Mouse (Mus musculus): ENCODE measurements around the gene Acot3.
"Not testable (repeated sequence)": the region's sequence is repeated elsewhere in the genome, so short reads cannot be mapped to it uniquely, and the experiment has no call there.

Acot3 gene

GRCm38 (mm10) chr12:84042248-84042647 is 9.7 kb upstream of the Acot3 start:
- in situ Hi-C loops (cut with MboI): no loop called here

- in situ Hi-C loops (cut with MboI): no loop called here
Observed at GRCm38 (mm10) chr12:84044045-84044444, 7.9 kb upstream of the Acot3 start.

DNA sequence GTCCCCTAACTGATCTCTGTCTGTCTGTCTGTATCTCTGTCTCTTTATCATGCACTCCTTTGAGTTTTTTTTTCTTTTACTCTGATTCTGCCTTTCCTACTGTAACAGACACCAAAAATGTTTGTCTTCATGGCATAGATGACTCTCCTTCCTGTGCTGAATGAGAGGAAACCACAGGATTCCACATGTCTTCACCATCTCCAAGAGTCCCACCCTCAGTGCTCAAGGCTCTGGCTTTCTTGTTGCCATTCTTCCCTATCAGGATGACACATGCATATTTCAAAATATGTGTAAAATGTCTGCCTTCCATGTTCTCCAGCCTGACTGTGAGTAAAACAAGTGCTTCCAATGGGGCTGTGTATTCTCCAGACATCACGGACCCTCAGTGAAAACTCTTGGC is 5.0 kb upstream of the Acot3 start:
- in situ Hi-C loops (cut with MboI): no loop called here

DNA sequence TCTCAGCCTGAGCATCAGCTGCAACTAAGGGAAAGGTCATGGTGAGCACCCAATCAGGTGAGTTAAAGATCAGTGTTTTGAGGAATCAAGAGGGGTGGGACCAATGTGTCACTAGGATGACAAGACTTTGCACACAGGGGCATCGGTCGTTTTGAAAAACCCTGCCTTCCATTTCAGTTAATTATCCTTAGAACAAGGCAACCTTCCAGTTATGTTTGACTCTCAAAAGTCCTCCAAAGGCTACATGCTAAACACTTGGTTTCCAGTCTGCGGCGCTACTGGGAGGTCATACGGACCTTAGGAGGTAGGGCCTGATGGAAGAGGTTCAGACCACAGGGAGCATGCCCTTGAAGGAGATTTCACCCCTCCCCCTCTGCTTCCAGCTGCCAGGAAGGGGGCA is 1.2 kb upstream of the Acot3 start:
- in situ Hi-C loops (cut with MboI): not testable (repeated sequence)

- in situ Hi-C loops (cut with MboI): no loop called here
Observed at GRCm38 (mm10) chr12:84052609-84053008, 665 bp downstream of the Acot3 start.

- in situ Hi-C loops (cut with MboI): no loop called here
Observed at GRCm38 (mm10) chr12:84053173-84053572, 1.2 kb downstream of the Acot3 start.

GRCm38 (mm10) chr12:84053679-84054391 is 1.9 kb downstream of the Acot3 start:
- in situ Hi-C loops (cut with MboI): no loop called here

- in situ Hi-C loops (cut with MboI): no loop called here
Observed at GRCm38 (mm10) chr12:84060946-84061345, 9.0 kb downstream of the Acot3 start.

- in situ Hi-C loops (cut with MboI): no loop called here
Observed at GRCm38 (mm10) chr12:84062336-84062735, 10.4 kb downstream of the Acot3 start.

DNA sequence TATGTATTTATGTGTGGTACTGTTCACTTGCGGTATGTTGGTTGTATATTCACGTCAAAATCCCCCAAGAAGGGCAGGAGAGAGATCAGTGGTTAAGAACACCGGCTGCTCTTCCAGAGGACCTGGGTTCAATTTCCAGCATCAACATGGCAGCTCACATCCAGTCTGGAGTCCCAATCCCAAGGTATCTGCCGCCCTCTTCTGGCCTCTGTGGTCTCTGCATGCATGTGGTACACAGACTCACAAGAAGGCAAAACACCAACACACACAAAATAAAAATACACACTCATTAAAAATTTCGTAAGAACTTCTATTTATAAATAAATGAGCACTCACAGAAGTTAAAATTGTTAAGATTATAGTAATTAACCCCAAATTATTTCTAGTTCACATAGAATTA is 11.3 kb downstream of the Acot3 start:
- in situ Hi-C loops (cut with MboI): no loop called here

DNA sequence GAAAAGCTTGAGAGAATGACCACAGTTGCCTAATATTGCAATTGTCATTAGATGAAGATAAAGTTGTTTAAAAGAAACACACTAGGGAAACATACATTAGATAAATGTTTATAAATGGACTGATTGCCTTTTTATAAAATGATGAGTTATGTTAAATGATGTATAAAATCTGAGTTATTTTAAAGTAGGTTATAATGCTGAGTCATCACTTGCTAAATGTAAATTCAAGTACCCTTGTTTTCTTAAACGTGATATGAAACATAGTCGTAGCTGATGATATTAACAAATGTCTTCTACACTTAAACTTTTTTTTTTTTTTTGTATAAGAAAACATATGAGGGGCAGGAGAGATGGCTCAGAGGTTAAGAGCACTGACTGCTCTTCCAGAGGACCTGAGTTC is 11.9 kb downstream of the Acot3 start:
- in situ Hi-C loops (cut with MboI): no loop called here

DNA sequence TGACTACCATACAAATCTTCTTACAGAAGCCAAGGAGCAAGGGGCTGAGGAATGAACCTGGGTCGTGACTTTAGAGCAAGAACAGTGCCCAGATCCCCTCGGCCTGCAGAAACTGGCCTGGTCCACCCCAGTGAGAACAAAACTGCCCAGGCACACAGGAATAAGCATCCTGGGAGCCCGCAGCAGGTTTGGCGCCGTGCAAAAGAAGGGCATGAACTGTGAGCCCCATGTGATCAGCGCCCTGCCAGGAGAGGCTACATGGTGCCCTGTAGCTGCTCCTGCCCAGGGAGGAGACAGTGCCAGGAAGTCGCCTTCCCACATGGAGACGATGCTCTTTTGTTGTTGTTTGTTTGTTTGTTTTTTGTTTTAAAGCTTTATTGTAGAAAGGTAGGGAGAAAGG is 12.7 kb downstream of the Acot3 start:
- in situ Hi-C loops (cut with MboI): no loop called here

DNA sequence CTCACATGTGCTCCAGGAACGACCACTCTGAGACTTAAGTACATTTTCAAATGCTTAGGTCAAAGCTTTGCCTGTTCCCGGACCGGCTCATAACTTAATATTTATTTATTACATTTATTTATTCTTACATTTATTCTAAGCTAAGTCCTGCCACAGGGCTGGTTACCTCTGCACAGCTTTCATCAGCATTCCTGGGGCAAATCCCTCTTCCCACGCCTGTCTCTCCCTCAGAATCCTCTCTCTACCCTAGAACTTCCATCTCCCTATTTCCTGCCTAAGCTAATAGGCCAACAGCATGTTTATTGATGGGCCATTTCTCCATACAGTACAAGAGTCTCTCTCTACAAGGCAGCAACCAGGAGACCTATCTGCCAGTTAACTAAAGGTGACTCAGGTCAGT is 15.8 kb downstream of the Acot3 start:
- in situ Hi-C loops (cut with MboI): no loop called here

DNA sequence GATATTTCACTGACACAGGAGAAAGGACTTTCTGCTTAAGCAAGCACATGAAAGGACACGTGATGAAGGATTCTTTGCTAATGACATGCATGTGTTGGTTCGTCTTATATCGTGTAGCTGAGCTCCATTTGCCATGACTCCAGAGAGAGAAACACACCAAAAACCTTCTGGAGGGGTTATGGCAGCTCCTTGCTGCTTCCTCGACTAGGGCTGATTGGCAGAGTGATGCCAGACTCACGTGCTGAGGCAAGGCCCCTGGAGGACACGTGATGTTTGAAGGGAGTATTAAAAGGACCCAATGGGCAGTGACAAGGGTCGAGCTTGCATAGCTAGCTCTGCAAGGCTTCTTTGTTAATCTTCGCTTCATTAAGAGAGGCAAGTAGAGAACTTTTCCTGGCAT is 16.4 kb downstream of the Acot3 start:
- in situ Hi-C loops (cut with MboI): no loop called here

GRCm38 (mm10) chr12:84068986-84069385 is 17.0 kb downstream of the Acot3 start, which contains the start of gene Acot5:
Gene Acot5 (plus strand): TSS chr12:84069325.
- in situ Hi-C loops (cut with MboI): no loop called here

- in situ Hi-C loops (cut with MboI): not testable (repeated sequence)
Observed at GRCm38 (mm10) chr12:84069582-84069981, 17.6 kb downstream of the Acot3 start.

DNA sequence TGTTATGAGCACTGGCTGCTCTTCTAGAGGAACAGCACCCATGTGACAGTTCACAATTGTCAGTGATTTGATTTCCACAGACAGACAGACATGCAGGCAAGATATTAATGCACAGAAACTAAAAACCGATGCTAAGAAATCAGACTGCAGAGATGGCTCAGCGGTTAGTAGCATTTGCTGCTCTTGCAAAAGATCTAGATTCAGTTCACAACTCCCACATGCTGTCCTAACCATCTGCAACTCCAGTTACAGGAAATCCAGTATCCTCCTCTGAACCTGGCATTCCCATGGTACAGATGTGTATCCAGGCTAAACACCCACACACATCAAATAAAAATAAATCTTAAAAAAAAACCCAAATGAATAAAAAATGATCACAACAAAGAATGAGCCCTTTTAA is 19.8 kb downstream of the Acot3 start:
- in situ Hi-C loops (cut with MboI): no loop called here

DNA sequence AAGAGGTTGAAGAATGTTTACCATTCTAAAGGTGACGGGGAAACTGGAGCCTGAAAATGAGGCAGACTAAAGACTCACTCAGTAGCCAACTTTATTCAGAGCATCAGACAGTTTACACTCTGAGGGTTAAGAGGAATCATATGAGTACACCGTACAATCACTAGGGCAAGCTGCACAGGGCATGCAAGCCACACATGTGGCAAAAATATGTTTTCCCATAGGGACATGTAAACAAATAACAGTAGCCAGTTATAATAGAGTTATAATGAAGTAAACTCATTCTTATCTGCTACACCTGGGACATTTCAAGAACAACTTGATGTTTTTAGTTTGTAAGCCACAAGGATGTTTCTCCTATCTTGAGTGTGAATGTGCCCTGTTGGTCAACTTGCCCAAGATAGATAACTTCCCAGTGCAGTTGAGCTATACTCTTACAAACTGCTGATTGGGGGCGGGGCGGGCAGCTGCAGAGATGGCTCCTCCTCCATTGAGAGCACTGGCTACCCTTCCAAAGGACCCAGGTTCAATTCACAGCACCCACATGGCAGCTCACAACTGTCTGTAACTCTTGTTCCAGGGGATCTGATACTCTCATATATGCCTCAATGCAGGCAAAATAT is 25.5 kb downstream of the Acot3 start:
- in situ Hi-C loops (cut with MboI): no loop called here

DNA sequence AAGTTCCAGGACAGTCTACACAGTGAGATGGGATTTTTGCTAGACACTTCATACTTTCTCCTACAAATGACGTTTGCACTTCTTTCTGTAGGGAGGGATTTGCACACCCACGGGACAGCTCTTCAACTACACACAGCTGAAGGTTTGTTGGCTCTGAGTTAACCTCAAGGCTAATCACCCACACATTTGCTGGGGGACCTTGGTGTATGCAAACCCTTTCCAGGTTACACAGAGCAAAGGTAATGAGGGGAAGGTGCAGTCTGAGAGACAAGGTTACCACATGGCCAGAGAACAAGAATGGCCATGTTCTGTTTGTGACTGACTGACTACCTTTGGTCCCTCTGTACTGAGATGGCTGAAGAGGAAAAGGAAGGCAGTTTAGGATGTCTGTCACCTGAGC is 31.9 kb downstream of the Acot3 start:
- in situ Hi-C loops (cut with MboI): no loop called here

- in situ Hi-C loops (cut with MboI): no loop called here
Observed at GRCm38 (mm10) chr12:84084581-84084980, 32.6 kb downstream of the Acot3 start.

GRCm38 (mm10) chr12:84094666-84095065 is 42.7 kb downstream of the Acot3 start:
- in situ Hi-C loops (cut with MboI): not testable (repeated sequence)

DNA sequence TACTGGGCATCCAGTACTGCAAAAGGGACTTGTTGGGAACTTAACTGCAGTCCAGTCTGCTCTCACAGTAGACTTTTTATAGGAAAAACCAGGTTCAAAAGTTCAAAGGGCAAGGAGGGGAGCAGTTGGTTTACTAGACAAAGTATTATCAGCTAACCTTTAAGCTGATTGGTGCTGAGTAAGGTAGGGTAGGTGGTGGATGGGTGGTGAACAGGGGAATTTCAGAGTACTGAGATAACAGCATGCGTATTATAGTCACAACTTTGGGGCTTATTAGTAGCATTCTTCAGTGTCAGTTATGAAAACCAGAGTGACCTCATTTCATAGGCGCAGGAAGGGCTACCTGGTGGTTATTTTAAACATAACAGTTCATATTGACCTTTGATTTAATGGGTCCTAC is 47.7 kb downstream of the Acot3 start:
- in situ Hi-C loops (cut with MboI): no loop called here

DNA sequence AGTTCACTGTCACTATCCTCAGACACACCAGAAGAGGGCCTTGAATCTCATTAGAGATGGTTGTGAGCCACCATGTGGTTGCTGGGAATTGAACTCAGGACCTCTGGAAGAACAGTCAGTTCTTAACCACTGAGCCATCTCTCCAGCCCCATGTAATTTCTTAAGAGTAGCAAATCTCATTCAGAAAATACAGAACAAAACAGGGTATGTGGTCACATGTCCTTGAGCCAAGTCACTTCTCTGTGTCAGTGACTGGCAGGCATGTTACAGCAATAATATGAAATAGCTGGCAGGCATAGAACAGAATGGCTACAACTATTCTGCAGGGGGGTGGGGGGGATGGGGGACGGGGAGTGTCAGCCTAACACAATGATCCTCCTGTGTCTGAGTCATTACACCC is 48.1 kb downstream of the Acot3 start:
- in situ Hi-C loops (cut with MboI): no loop called here
